Mouse (Mus musculus) testis, adult 2 months (tissue): ENCODE data around the gene Trak2.

Source experiments
- CTCF ChIP-seq: fragments of 200-500 bp; IDR thresholded peaks from 2 replicates; pipeline ENCODE4 v1.5.1; 2012; ENCODE audit warnings: low read depth, mild to moderate bottlenecking, inconsistent platforms, low read length, moderate library complexity; ENCODE audit not compliant: control insufficient read depth, insufficient read depth, insufficient replicate concordance
- POLR2A ChIP-seq: fragments of 200-500 bp; IDR thresholded peaks from 2 replicates; pipeline ENCODE4 v1.6.1; 2012; ENCODE audit warnings: low read depth, mild to moderate bottlenecking, inconsistent platforms, low read length, moderate library complexity; ENCODE audit not compliant: control insufficient read depth

GRCm38 (mm10) chr1:58917566-58917965, 55.7 kb downstream of the Trak2 start:
- TF ChIP-seq CTCF (no peak), POLR2A (no peak)
